Mouse (Mus musculus) lung, postnatal 0 days (tissue): Measurements from ENCODE around the gene Arhgef18. TPM values are rescaled to one million over a fixed set of nuclear protein-coding genes. Genes with fewer than 3 reads are reported as not detected.

Experiments
- ATAC-seq: fragments of 200-750 bp; cut with Nextera tagmentation; 2 replicates; pipeline ENCODE4 v1.8.0; 2017; ENCODE audit warnings: moderate library complexity
- DNase-seq: peaks from one replicate; pipeline ENCODE4 v3.0.0-alpha.2; 2016; ENCODE audit warnings: low spot score
- H3K27ac ChIP-seq: fragments of 300-500 bp; sonication (generic); 2 replicates; pipeline ENCODE4 v1.5.1; 2014; ENCODE audit warnings: antibody characterized with exemption, mild to moderate bottlenecking, low read length, mixed read lengths
- H3K27me3 ChIP-seq: fragments of 300-500 bp; sonication (generic); replicated peaks from 2 replicates; pipeline ENCODE4 v1.6.1; 2014; ENCODE audit warnings: low read length, mixed read lengths; ENCODE audit not compliant: insufficient read depth
- H3K36me3 ChIP-seq: fragments of 300-500 bp; sonication (generic); 2 replicates; pipeline ENCODE4 v1.6.1; 2014; ENCODE audit warnings: low read length, mixed read lengths; ENCODE audit not compliant: insufficient read depth
- H3K4me1 ChIP-seq: fragments of 300-500 bp; sonication (generic); 2 replicates; pipeline ENCODE4 v1.6.1; 2014; ENCODE audit warnings: antibody characterized with exemption, low read depth, low read length, mixed read lengths; ENCODE audit not compliant: insufficient read depth
- H3K4me2 ChIP-seq: fragments of 300-500 bp; sonication (generic); replicated peaks from 2 replicates; pipeline ENCODE4 v1.6.1; 2014; ENCODE audit warnings: low read depth, mild to moderate bottlenecking, low read length, moderate library complexity, mixed read lengths
- H3K4me3 ChIP-seq: fragments of 300-500 bp; sonication (generic); 2 replicates; pipeline ENCODE4 v1.5.1; 2014; ENCODE audit warnings: low read depth, low read length
- H3K9ac ChIP-seq: fragments of 300-500 bp; sonication (generic); replicated peaks from 2 replicates; pipeline ENCODE4 v1.6.1; 2014; ENCODE audit warnings: low read depth, mild to moderate bottlenecking
- H3K9me3 ChIP-seq: fragments of 300-500 bp; sonication (generic); 2 replicates; pipeline ENCODE4 v1.6.1; 2016; ENCODE audit warnings: low read length, mixed read lengths
- CTCF ChIP-seq: IDR thresholded peaks from 2 replicates; pipeline ENCODE4 v1.5.1; 2016; ENCODE audit warnings: antibody characterized with exemption, mild to moderate bottlenecking
- EP300 ChIP-seq: IDR thresholded peaks from 2 replicates; pipeline ENCODE4 v1.6.1; 2016; ENCODE audit warnings: antibody characterized with exemption, mild to moderate bottlenecking, control low read depth
- WGBS: fragments of 180-500 bp; shearing (Covaris S2); extraction: QIAGEN DNeasy Blood & Tissue Kit; methylation state at CpG from one replicate; pipeline ENCODE4 v1.1.7; 2014; 5-methylcytosine and 5-hydroxymethylcytosine counted together
- polyA plus RNA-seq: library from polyadenylated mRNA; unstranded; fragments of >200 nt; fragmentation: Nextera tagmentation; extraction: Ambion mirVana; gene quantifications from 2 replicates; pipeline ENCODE4 v1.2.1, GENCODE M21; 2015

Gene Arhgef18
- polyA plus RNA-seq = 5.8 and 6.1 TPM in 2 replicates

DNA sequence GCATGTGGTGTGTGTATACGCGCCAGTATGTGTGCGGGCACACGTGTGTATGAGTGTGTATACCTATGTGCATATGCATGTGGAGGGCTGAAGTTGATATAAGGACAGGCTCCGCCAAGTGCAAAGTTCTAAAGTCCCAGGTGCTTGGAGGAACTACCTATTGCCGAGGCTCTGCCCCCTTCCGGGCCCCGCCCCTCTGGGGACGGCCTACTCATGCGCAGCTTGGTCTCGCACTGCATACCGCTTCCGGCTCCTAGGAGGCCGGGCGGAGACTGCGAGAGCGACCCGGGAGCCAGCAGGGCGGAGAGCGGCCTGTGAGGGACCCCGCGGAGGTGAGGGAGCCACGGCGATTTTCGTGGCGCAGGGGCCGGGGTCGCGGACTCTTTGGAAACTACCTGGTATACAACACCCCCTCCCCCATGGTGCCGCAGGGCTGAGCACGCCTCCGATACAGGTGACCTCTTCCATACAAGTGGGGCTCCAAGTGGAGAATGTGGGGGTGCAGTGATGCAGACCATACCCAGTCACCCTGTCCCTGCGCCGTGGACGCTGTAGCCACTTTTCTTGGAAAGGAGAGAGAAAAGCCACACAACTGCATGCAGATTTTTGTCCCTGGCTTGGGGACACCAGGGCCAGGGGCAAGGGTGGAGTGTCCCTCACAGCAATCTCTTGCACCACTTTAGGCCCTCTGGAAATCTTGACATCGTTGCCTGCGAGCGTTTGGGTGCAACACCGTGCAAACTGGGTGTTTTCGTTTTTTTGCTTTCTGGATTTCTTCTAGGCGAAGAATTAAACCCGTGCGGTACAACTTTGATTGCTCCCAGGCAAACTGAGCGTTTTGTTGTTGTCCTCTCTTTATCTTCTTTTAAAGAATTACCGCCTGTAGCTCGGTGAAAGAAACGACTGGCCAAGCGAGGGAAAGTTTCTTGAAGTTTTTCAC is at the start of gene Arhgef18:
TSS of gene Arhgef18 (plus strand) at position 236 of the 940 bp plus-strand sequence.
- peak within 1 kb of the TSS; percentile 16; the same call in 1 of the 2 replicates for H3K27ac ChIP-seq
- no peaks in the 10 kb centered on the region for H3K27me3 ChIP-seq
- no peaks in the 10 kb centered on the region for H3K36me3 ChIP-seq
- H3K9ac ChIP-seq = peak within 1 kb of the TSS; percentile 34
- H3K4me2 ChIP-seq = peak within 1 kb of the TSS; percentile 73
- DNase-seq (peak; percentile 92), ATAC-seq (peak; percentile 98)
- peaks cover 13% of the 10 kb centered on the region for H3K4me1 ChIP-seq
- H3K4me3 ChIP-seq = peak within 1 kb of the TSS; percentile 63
- no peaks in the 10 kb centered on the region for H3K9me3 ChIP-seq
- TF ChIP-seq CTCF = peak; percentile 11; the same call in 1 of the 2 replicates
- no peak for TF ChIP-seq EP300
- 2% methylated on average over 47 of the region's 48 CpGs for WGBS

DNA sequence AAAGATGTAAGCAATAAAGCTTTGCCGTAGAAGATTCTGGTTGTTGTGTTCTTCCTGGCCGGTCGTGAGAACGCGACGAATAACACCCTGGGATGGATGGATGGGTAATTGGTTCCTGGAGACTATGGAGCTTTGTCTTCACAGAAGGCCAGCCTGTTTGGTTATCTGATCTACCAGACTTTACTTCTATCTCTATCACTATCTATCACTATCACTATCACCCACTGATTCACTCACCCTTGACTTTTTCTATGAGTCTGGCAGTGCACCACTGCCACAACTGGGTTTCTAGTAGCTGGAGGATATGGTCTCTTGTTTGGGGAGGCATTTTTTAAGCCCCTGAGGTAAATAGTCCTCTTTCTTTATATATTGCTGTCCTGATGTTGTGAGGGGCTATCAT is 47.5 kb upstream of the Arhgef18 start:
- no peak overlapping the region for H3K4me2 ChIP-seq
- no peak overlapping the region for H3K4me3 ChIP-seq
- no peaks in the 10 kb centered on the region for H3K27me3 ChIP-seq
- 96% methylated on average over 6 of the region's 6 CpGs for WGBS
- H3K36me3 ChIP-seq = no peaks in the 10 kb centered on the region
- no peaks in the 10 kb centered on the region for H3K4me1 ChIP-seq
- TF ChIP-seq CTCF = no peak
- H3K27ac ChIP-seq = no peak overlapping the region
- no peak overlapping the region for H3K9ac ChIP-seq
- no peaks in the 10 kb centered on the region for H3K9me3 ChIP-seq
- DNase-seq (no peak), ATAC-seq (no peak)

DNA sequence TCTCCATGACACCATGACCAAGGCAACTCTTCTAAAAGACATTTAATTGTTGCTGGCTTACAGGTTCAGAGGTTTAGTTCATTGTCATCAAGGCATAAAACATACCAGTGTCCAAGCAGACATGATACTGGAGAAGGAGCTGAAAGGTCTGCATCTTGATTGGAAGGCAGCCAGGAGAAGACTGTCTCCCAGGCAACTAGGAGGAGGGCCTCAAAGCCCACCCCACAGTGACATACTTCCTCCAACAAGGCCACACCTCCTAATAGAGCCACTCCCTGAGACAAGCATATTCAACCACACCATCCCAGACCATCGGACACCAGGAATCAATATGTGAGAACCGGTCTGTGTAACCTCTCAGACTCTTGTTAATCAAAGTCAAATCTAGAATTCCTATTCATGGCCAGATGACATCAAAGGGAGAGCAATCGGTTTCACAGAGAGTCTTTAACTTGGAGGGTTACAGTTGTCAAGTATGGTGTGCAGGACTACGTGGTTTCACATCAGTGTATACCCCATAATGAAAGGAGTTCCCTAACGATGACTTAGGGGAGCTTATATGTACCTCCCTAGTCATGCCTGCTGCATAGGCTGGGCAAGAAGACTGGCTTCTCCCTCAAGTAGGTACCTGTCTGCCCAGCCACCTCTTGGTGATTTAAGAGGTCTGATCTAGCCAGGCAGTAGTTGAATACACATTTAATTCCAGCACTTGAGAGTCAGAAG is 46.0 kb upstream of the Arhgef18 start:
- no peaks in the 10 kb centered on the region for H3K27me3 ChIP-seq
- WGBS = 82% methylated on average over 5 of the region's 5 CpGs
- ATAC-seq = no peak

GRCm38 (mm10) chr8:3348142-3348823 is 44.5 kb upstream of the Arhgef18 start:
- Histone ChIP-seq H3K9me3 (no peaks in the 10 kb centered on the region), H3K27me3 (no peaks in the 10 kb centered on the region), H3K4me1 (no peaks in the 10 kb centered on the region), H3K4me2 (no peak overlapping the region), H3K9ac (no peak overlapping the region), H3K27ac (no peak overlapping the region), H3K4me3 (no peak overlapping the region), H3K36me3 (no peaks in the 10 kb centered on the region)
- WGBS = 28% methylated on average over 13 of the region's 13 CpGs
- no peak for TF ChIP-seq CTCF
- no peak for TF ChIP-seq EP300
- no peak for DNase-seq
- ATAC-seq = no peak

More for the DNA sequence above, 46.0 kb upstream of the Arhgef18 start:
- TF ChIP-seq EP300 (no peak), CTCF (no peak)
- H3K27ac ChIP-seq = no peak overlapping the region
- H3K4me2 ChIP-seq = no peak overlapping the region
- H3K9ac ChIP-seq = no peak overlapping the region
- no peaks in the 10 kb centered on the region for H3K9me3 ChIP-seq
- no peaks in the 10 kb centered on the region for H3K36me3 ChIP-seq
- no peak for DNase-seq
- no peaks in the 10 kb centered on the region for H3K4me1 ChIP-seq
- H3K4me3 ChIP-seq = no peak overlapping the region

DNA sequence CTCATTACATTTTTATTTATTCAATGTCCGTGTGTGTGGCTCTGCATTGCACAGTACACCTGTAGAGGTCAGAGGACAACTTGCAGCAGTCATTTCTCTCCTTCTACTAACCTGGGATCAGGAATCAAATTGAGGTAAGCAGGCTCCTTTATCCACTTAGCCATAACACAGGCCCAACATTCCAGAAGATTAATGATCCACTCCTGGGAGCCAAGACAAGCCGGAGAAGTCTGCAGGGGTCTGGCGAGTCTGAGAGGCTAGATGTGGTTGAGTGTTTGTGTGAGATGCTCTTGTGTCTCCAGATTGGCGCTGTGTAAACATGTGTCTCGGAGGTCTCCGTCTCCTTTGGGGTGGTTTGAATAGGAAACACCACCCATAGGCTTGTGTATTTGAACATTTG is 42.1 kb upstream of the Arhgef18 start:
- WGBS = 12% methylated on average over 6 of the region's 6 CpGs
- Histone ChIP-seq H3K27me3 (no peaks in the 10 kb centered on the region), H3K4me3 (no peak overlapping the region), H3K4me1 (no peaks in the 10 kb centered on the region), H3K9me3 (no peaks in the 10 kb centered on the region), H3K4me2 (no peak overlapping the region), H3K9ac (no peak overlapping the region), H3K36me3 (no peaks in the 10 kb centered on the region), H3K27ac (no peak overlapping the region)
- DNase-seq (no peak), ATAC-seq (no peak)
- TF ChIP-seq EP300 (no peak), CTCF (no peak)

- 43% methylated on average over 6 of the region's 6 CpGs for WGBS
- Histone ChIP-seq H3K36me3 (no peaks in the 10 kb centered on the region), H3K4me3 (no peak overlapping the region), H3K4me1 (no peaks in the 10 kb centered on the region), H3K4me2 (no peak overlapping the region), H3K9me3 (no peaks in the 10 kb centered on the region), H3K27me3 (no peaks in the 10 kb centered on the region), H3K27ac (no peak overlapping the region), H3K9ac (no peak overlapping the region)
- ATAC-seq (peak; percentile 24; the same call in 1 of the 2 replicates), DNase-seq (peak; percentile 39)
- TF ChIP-seq CTCF (no peak), EP300 (no peak)
Observed at GRCm38 (mm10) chr8:3352715-3353114, 40.1 kb upstream of the Arhgef18 start.
